Mouse (Mus musculus) urinary bladder, postnatal 10 days (tissue): ENCODE measurements at regions not wholly inside any gene's neighbourhood (a gene's known extent, or its start where the extent isn't known, plus 50 kb on each side); places are given as distances from the start of the nearest gene placed in this dataset.

Experiments
- DNase-seq: peaks from one replicate; pipeline ENCODE4 v3.0.0; 2022; ENCODE audit warnings: low spot score

DNA sequence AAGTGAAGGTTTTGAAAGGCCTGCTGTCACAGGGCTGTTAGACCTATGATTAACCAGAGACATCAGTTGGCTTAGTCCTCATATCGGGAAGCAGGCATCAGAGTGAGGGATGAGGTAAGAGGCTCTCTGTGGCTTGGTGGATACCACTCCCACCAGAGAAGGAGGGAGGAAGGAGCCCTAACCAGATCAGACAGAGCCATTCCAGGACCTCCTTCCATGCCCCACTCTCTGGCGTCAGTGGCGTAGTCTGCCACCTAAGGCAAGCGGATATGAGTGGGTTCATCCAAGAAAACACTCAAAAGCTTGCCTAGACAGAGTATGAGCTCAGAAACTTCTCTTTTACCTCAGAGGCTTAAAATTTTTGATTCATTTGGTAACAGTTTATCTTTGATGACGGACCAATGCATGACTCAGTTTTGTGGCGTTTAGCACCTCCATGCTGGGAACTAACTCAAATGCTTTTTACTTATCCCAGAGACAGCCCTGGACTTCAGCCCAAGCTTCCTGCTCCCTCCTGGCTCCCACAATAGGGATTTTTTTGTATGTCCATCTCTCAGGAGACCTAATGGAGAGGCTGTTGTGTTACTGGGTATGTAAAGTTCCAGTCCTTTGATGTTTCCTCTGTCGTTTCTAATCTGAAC is 367.5 kb upstream of the Rasgrp1 start:
- DNase-seq = no peak

DNA sequence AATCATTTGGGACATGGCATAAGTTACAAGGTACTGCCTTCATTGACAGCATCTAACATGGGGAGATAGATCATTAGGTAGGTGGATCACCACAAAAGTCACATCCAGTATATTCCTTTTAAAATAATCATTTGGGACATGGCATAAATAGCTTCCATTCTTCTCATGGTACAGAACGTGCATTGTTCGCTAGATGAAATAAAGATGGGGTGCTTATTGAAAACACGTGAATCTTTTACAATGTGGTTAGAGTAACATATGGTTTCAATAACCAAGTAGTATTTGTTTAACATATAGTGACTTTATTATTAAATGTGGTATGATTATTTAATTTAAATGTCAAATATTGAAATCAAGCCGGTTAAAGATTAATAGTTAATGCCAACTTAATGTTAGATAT is 381.3 kb upstream of the Rasgrp1 start:
- no peak for DNase-seq

DNA sequence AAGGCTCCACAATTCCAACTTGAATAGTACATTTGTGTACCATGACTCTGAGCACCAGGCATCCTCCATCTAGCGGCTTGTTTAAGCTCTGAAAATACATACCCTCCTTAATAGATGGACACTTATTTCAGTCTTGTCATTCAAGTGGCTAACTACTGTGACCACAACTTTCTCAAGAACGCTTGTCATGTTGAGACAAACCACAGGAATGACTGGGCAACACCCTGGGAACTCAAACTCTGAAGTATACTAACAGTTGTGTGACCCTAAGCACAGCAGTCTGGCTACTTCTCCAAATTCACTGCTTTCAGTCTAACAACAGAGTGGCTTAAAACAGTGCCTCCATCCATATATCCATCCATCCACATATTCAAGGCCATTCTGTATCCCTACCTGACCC is 380.4 kb upstream of the Thbs1 start:
- DNase-seq = no peak

DNA sequence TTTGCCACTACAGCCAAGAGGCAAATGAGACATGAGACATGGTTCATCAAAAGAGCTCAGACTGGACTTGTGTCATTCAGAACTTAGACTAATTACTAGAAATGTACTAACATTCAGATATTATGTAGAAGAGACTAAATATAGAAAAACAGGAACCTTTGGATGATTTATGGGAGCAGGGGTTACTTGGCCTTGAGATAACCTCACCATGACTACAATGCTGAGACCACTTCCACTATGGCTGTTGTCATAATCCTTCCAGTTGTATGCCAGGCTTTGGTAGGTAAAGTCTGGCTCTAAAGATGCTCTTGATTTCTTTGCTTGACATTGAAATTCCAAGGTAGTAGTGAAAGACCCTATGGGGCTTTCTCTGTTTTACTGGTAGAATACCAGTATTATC is 369.3 kb upstream of the Thbs1 start:
- no peak for DNase-seq

DNA sequence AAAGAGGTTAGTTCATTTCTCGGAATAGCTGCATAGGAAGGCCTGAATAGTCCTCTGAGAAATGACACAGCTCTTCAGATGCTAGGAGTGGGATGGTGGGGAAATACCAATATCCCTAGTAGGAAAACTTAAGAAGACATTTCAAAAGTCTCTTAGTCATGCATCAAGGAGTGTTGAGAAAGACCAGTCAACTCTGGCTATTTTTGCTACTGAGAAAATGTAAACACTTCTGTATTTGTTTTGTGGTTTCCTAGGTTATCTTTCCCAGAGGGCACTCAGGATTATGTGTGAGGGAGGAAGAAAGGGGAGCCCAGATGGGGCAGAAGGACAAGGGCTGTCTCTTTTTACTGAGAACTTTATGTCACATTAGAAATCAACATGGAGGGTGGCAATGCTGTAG is 367.8 kb upstream of the Thbs1 start:
- DNase-seq = no peak

DNA sequence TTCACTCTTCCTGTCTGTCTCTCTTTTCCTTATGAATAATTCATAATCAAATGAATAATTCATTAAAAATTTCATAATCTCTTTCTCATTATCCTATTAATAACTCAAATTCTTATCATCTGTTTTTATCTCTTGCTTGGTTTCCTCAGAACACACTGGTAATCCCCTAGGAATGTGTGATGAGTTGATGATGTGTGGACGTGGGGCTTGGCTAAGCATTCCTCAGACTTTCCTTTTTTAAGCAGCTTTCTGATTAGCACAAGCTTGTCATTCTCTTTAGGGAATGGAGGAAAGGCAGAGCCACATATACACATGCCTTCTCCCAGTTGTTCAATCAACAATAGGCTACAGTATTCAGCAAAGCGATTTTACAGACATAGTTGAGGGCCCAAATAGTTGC is 365.9 kb upstream of the Thbs1 start:
- no peak for DNase-seq

DNA sequence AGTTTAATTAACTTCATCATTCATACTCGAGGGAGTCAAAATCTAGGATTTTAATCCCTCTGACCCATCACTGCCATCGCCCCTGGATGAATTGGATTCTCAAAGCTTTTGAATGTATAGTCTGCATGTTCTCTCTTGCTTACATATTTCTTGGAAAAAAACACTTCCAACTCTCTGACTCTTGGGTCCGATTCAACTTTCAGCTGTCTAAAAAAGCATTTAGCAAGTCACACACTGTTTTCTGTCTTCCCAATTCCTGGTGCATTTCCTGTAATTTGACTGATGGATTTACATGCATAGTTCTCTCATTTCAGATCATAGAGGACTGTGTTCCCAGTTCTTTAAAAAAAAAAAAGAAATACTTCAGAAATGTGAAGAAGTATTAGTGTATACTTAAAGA is 364.5 kb upstream of the Thbs1 start:
- no peak for DNase-seq

DNA sequence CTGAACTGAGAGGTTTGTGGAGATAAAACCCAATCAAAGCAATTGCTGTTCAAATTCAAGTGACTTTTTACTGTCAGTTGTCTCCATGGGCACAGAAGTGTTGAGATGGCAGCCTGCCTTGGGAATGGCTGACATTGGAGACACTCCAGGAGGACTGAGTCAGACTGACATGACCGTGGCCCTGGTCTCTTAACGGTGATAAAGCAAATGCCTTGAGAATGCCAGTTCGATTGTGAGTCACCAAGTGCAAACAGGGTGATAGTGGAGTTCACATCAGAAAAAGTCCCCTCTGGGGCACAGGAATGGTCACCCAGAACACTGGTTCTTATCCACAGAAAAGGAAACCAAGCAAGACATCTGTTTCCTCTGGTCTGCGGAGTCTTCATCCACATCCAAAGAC is 362.8 kb upstream of the Thbs1 start:
- DNase-seq = no peak

DNA sequence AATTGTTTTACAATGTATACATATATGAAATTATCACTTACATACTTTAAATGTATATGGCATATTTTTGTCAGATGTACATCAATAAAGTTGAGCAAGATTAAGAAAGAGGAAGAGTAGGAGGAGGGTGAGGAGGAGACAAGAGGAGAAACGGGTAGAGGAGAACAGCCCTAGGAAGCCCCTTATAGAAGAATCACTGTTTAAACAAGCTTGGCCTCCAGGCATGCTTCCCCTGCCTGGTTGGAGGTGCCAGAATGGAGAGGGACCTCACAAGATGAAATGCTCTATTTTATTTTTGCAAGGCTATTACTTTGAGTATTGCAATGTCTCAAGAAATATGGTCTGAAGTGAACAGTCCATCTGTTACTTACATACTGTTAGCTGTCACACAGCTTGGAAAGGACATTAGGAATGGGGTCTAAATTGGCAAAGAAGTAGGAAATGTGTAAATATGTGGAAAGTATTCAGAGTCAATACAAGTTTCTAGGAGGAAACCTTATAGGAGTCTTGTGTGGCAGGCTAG is 352.1 kb upstream of the Thbs1 start:
- DNase-seq = no peak

DNA sequence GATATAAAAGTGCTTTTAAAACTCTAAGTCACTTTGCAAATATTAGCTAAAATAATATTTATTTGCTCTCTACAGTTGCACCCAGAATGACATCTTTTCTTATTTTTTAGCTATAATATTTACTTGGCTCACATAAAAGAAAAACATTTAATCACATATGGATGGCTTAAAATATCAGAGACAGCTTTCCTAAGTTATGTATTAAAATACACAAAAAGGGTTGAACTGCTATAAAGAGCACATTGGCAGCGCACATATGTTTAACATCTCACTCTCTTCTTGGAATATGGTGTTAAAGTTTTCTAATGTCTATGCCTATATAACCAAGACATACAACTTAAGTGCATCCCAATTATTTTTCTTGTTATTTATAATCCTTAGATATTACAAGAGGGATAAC is 348.0 kb upstream of the Thbs1 start:
- DNase-seq = no peak

DNA sequence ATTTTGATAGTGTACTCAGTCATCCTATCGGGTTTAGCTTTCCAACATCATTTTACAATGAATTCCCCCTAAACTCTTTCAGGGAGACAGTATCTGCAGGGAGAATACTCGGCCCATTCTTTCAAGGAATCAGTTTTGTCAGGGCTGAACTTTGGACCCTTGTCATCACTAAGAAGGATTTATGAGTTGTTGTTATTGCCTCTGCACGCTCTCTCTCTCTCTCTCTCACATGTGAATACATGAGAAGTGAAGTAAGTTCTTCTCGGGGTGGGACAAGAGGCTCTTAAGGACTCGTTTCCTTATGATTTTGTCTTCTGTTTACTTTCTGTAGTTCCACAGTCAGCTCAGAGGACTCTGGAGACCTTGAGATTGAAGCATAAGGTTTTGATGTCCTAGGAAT is 346.1 kb upstream of the Thbs1 start:
- DNase-seq = no peak

DNA sequence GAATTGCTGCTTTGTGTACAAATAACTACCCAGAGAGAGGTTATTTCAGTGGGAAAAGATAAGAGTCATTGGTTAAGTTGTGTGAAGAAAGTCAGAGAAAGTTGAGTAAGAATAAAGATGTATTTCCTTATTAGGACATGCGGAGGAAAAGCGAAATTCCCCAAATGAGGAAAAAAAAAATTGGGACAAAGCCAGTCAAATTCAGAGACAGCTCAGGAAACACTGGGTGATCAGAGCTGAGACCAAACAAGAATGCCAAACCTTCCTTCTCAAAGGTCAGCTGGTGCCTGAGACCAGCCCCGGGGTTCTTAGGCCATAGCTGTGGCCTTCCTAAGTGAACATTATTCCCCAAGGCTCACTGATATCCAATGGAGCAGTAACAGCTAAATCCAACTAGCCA is 345.2 kb upstream of the Thbs1 start:
- no peak for DNase-seq

DNA sequence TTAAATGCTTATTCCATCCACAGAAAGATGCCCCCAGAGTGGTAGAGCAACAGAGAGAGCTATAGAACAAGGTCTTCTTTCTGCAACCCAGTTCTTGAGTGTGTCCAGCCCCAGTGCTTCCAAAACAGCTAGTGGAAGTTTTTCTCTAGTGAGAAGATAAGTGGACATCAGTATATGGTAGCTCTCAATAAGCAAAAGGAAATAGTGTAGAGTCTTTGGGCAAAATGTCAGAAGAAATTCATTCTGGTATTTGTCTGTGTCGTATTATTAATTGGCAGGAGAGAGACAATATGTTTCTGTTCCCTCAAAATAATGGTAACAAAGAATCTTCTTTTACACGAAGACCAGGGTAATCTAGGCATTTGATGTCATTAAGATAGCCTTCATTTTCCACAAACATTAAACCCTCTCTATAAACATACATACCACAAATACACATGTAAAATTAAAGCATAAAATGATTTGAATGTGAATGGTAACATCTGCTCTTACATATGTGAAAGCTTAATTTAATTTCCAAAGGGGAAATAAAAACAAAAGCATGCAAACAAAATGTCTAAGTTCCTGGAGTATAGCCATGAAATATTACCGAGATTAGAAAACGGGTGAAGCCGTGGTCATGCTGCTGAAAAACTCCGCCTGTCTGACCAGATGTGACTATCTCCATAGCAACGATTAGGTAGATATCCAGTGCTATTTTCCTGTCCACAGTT is 342.1 kb upstream of the Thbs1 start:
- DNase-seq = no peak

DNA sequence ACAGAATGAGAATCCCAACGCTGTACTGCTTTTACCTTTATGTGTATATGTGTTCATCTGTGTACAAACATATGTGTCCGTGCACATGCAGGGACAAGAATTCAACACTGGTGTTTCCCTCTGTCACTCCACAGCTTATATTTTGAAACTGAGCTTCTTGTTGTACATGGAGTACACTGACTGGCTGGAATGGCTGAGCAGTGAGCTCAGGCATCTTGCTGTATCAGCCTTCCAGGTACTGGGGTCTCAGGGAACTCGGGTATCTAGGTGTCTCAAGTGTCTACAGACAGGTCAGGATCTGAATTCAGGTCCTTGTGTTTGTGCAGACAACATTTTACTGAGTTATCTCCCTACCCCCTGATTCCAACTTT is 341.6 kb upstream of the Thbs1 start:
- no peak for DNase-seq

DNA sequence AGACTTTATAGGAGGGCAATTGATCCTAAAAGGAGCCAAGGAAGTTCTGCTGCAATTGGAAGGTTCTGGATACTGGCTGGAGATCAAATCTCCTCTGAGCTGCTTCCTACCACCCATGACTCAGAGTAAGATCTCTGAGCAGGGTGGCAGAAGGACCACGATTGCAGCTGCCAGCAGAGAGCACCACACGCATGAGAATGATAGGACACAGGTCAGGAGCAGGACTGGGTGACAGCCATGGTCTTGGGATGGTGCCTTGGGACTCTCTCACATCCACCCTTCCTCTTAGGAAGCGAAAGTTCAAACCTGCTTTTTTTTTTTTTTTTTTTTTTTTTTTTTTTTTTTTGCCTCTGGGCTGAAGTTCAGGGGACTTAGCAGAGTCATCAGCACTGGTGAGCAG is 331.4 kb upstream of the Thbs1 start:
- no peak for DNase-seq

DNA sequence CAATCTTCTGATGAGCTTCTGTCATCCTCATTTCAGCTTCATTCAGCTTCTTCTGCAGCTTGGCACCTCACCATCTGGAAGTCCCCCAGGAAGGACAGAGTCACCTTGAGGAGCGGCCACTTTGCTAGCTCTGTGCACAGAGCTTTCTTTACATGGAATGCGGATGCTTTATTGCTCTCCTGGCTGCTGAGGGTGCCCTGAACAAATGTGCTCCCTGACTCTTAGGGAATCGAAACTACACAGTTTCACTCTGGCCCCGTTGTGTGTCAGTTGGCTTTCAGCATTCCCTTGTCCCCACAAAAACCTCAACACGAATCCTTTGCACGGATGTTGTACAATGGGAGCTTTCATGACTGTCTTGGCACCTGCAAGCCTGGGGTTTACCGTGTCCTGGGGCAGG is 330.9 kb upstream of the Thbs1 start:
- no peak for DNase-seq

DNA sequence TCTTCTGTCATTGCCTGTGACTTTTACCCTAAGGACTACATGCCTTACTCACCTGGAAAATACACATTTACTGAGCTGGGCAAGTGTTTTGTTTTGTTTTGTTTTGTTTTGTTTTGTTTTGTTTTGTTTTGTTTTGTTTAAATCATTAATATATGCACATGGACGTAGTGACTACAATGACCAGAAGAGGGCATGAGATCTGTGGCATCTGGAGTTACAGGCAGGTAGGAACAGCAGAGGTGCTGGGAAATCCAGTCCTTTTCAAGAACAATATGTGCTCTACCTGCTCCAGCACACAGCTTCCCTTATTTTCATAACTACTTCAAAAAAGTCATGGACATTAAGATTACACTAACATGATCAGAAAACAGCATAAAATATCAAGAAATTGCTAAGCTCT is 324.4 kb upstream of the Thbs1 start:
- no peak for DNase-seq

DNA sequence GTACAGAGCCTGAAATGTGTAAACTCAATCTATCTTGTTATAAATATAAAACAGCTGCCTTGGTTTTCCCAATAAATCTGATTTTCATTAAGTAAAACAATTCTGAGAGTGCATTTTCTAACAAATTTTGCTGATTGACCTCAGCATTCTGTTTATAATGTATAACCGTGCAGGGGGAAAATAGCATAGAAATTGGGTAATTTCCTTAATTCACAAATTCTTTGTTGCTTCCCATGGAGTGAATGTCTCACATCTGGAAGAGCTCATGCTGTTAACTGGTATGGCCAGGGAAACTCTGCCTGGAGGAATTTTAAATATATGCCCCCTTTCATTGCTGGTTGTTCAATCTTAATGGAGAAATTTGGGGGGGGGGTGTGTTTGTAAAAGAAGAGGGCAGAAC is 317.4 kb upstream of the Thbs1 start:
- no peak for DNase-seq

DNA sequence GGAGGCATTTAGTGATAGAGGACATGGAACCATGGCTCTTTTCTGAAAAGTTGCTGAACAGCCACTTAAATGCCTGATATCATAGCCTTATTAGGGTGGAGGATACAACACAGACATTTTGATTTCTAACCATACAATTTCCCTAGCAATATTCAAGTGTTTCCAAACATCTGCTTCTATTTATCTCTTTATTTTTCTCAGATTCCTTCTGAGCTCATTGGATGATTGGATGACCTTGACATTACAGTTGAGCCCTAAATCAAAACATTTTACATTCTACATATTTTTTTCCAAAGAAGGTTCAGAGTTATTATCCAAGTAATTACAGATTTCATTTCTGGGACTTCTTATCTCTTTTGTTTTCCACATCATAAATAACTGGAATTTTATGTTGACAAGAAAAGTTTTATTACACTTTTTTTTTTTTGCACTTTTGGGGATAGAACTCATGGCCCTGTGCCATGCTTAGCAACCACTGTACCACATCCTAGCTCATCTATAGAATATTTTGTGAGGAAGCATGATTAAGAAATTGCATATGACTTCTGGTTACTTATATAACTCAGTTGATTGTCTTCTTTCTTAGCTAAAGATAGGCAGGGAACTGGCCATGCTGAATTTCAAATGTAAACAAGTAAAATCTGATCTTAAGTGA is 309.6 kb upstream of the Thbs1 start:
- no peak for DNase-seq

DNA sequence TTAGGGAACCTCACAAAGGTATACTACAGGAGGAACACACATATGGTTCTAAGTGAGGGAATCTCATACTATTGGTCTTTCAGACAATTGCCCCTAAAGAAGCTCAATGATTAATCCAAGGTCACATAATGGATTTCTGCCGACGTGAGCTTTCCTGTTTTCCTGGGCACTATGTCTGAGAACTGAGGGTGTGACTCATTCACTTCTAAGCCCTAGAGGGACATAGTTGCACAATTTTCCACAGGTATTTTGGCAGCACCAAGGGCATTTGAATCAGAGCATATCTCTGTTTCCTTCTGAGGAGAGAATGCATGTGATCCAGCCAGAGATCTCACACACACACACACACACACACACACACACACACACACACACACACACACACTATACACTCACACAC is 309.0 kb upstream of the Thbs1 start:
- no peak for DNase-seq

DNA sequence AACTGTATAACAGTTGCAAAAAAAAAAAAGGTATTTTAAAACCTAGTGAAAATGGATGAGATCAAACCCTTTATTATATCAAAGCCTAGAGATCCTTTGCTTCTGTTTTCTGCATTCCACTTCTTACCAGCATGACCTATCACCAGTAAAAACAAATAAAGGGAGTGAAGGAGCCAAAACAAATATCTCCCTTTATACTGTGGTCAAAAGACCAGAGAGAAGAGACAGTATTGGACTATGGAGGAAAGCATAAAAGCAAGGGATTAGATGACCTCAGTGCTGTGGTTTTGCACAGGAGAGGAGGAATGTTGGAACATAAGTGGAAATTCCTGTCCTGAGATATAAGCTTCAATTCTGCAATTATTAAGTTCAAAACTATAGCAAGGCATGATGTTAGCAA is 307.0 kb upstream of the Thbs1 start:
- no peak for DNase-seq

DNA sequence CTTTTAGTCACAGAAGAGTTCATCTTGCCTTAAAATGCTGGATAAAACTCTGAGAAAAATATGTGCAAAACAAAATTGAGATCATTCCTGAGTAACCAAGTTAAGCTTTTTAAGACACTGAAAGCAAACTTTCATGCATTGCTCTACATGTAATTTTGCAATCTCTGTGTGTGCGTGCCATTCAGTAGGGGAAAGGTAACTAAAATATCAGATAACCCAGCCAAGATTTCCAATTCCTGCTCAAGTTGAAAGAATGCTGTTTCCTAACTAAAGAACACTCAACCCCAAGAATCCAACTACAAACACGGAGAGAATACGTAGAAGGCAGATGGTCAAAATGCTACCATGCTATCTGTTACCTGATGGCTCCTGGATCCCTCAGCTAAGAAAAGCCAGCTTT is 304.6 kb upstream of the Thbs1 start:
- no peak for DNase-seq

DNA sequence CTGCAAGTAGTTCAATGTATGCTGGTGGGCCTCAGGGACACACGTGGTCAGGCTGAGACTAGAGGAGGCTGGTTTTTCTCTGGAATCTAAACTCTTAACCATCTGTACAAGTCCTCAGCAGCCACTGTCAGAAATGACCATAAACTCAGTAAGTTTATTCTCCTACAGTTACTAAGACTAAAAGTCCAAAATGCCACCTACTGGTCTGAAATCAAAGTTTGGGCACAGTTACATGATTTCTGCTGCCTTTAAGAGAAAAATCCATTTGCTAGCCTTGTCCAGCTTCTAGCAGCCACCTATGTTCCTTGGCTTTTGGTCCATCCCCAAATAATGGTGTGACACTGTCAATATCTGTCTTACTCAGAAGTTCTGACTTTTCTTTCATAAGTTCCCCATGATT is 300.2 kb upstream of the Thbs1 start:
- DNase-seq = no peak

DNA sequence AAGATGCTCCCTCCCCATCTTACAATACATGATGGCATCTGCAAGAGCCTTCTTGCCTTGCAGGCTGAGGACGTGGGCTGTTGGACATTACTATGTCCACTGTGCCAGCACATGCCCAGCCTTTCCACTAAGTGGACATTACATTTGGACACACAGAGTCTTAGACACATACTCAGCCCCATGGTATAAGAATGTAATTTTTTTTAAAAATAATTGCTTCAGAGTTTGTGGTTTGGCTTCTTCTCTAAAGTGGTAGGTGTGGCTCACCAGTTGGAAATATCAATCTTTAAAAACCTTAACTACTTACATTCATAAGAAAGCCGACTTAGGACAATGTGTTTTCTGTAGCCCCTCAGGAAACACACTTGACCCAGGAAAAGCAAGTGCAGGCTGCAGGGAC is 299.7 kb upstream of the Thbs1 start:
- DNase-seq = no peak
